Mouse (Mus musculus): ENCODE measurements around the gene Nacc2. TPM values are rescaled to one million over a fixed set of nuclear protein-coding genes. Genes with fewer than 3 reads are reported as not detected.

Nacc2 gene
- polyA plus RNA-seq, 1 experiment from 2014 or later = 10.9 TPM

DNA sequence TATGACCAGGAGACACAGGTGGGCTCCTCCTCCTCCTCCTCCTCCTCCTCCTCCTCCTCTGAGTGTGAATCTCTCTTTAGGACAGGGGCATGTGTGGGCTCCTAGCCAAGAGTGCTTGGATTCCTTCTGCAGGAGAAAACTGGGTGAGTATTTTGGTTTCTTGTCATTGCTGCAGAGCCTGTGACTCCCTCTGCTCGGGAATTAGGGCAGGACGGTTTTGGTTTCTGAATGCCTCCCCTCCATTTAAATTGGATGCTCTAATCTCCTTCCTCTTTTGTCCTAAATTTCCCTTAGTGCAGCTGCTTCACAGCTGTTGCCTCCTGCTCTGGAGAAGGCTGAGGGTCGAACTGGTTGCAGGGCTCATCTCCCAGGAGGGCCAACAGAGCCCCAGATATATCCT, 6.9 kb upstream of the Nacc2 start:
- H3K4me2 ChIP-seq (ENCODE audit: low read depth, low read length) = no peak overlapping the region
- WGBS = 63% methylated on average over 3 of the region's 3 CpGs
- ATAC-seq (ENCODE audit: low read depth) = no peak

DNA sequence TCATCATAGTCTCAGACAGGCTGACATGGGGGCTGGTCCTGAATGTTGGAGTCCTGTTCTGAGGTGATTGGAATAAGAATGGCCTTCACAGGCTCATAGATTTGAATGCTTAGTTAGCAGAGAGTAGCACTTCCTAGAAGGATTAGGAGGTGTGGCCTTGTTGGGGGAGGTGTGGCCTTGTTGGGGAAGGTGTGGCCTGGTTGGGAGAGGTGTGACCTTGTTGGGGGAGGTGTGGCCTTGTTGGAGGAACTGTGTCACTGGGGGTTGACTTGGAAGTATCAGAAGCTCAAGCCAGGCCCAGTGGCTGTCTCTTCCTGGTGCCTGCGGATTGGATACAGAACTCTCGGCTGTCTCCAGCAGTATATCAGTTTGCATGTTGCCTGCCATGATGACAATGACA, 6.3 kb upstream of the Nacc2 start:
- Histone ChIP-seq H3K36me3 (ENCODE audit: control insufficient read depth, insufficient read depth, low read length) (no peaks in the 10 kb centered on the region), H3K9me3 (ENCODE audit: control insufficient read depth, low read length) (no peaks in the 10 kb centered on the region), H3K4me3 (ENCODE audit: low read length) (no peak overlapping the region), H3K27ac (ENCODE audit: low read length) (no peak overlapping the region), H3K4me2 (ENCODE audit: low read depth, low read length) (no peak overlapping the region), H3K9ac (ENCODE audit: low read length) (no peak overlapping the region), H3K4me1 (replicated peaks; ENCODE audit: control insufficient read depth, insufficient read depth, low read length) (peaks cover 17% of the 10 kb centered on the region), H3K27me3 (ENCODE audit: control insufficient read depth, insufficient read depth, low read depth, low read length) (no peaks in the 10 kb centered on the region)
- WGBS = 81% methylated on average over 2 of the region's 2 CpGs
- ATAC-seq (ENCODE audit: low read depth) = no peak

More for the DNA sequence above, 6.9 kb upstream of the Nacc2 start:
- peaks cover 17% of the 10 kb centered on the region for H3K4me1 ChIP-seq (replicated peaks; ENCODE audit: control insufficient read depth, insufficient read depth, low read length)
- H3K9ac ChIP-seq (ENCODE audit: low read length) = no peak overlapping the region
- H3K4me3 ChIP-seq (ENCODE audit: low read length) = no peak overlapping the region
- H3K9me3 ChIP-seq (ENCODE audit: control insufficient read depth, low read length) = no peaks in the 10 kb centered on the region
- H3K27ac ChIP-seq (ENCODE audit: low read length) = no peak overlapping the region
- no peaks in the 10 kb centered on the region for H3K27me3 ChIP-seq (ENCODE audit: control insufficient read depth, insufficient read depth, low read depth, low read length)
- no peaks in the 10 kb centered on the region for H3K36me3 ChIP-seq (ENCODE audit: control insufficient read depth, insufficient read depth, low read length)

- Histone ChIP-seq H3K4me1 (replicated peaks; ENCODE audit: control insufficient read depth, insufficient read depth, low read length) (peaks cover 14% of the 10 kb centered on the region), H3K9ac (ENCODE audit: low read length) (peak overlapping the region; percentile 75), H3K27me3 (ENCODE audit: control insufficient read depth, insufficient read depth, low read depth, low read length) (no peaks in the 10 kb centered on the region; the same call in 1 of the 2 replicates), H3K4me2 (ENCODE audit: low read depth, low read length) (peak overlapping the region; percentile 97), H3K27ac (ENCODE audit: low read length) (no peak overlapping the region; the same call in 1 of the 2 replicates), H3K36me3 (ENCODE audit: control insufficient read depth, insufficient read depth, low read length) (no peaks in the 10 kb centered on the region), H3K4me3 (ENCODE audit: low read length) (peak overlapping the region; percentile 70), H3K9me3 (ENCODE audit: control insufficient read depth, low read length) (no peaks in the 10 kb centered on the region)
- ATAC-seq (ENCODE audit: low read depth) = peak; percentile 66
- under 1% methylated on average over 80 of the region's 109 CpGs for WGBS
Observed at GRCm38 (mm10) chr2:26122171-26123078, 595 bp downstream of the Nacc2 start.

- peak overlapping the region; percentile 70 for H3K4me3 ChIP-seq (ENCODE audit: low read length)
- H3K27ac ChIP-seq (ENCODE audit: low read length) = no peak overlapping the region
- peak overlapping the region; percentile 75 for H3K9ac ChIP-seq (ENCODE audit: low read length)
- H3K9me3 ChIP-seq (ENCODE audit: control insufficient read depth, low read length) = no peaks in the 10 kb centered on the region
- no peaks in the 10 kb centered on the region; the same call in 1 of the 2 replicates for H3K27me3 ChIP-seq (ENCODE audit: control insufficient read depth, insufficient read depth, low read depth, low read length)
- no peaks in the 10 kb centered on the region for H3K36me3 ChIP-seq (ENCODE audit: control insufficient read depth, insufficient read depth, low read length)
- no peak for ATAC-seq (ENCODE audit: low read depth)
- peak overlapping the region; percentile 97 for H3K4me2 ChIP-seq (ENCODE audit: low read depth, low read length)
- 24% methylated on average over 17 of the region's 17 CpGs for WGBS
- H3K4me1 ChIP-seq (replicated peaks; ENCODE audit: control insufficient read depth, insufficient read depth, low read length) = peaks cover 14% of the 10 kb centered on the region
Observed at GRCm38 (mm10) chr2:26121541-26122083, 1.4 kb downstream of the Nacc2 start.

DNA sequence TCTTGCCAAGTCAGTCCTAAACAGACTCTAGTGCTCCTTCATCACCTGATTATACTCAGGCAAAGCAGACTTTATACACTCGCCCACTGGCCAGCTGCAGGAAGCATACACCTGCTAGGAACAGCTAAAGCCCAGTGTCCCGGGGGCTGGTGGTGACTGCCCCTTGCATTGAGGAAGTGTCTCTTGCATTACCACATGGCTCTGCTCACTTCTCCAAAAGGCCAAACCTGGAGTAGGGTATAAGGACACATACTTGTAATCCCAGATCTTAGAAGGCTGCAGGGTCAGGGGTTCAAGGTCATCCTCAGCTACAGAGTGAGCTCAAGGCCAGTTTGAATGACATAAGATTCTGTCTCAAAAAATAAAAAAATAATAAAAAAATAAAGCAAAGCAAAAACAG, 3.4 kb downstream of the Nacc2 start:
- Histone ChIP-seq H3K36me3 (ENCODE audit: control insufficient read depth, insufficient read depth, low read length) (no peaks in the 10 kb centered on the region), H3K9ac (ENCODE audit: low read length) (no peak overlapping the region), H3K9me3 (ENCODE audit: control insufficient read depth, low read length) (no peaks in the 10 kb centered on the region), H3K4me2 (ENCODE audit: low read depth, low read length) (no peak overlapping the region), H3K4me3 (ENCODE audit: low read length) (no peak overlapping the region), H3K27me3 (ENCODE audit: control insufficient read depth, insufficient read depth, low read depth, low read length) (no peaks in the 10 kb centered on the region; the same call in 1 of the 2 replicates), H3K4me1 (replicated peaks; ENCODE audit: control insufficient read depth, insufficient read depth, low read length) (peaks cover 14% of the 10 kb centered on the region), H3K27ac (ENCODE audit: low read length) (no peak overlapping the region)
- no peak for ATAC-seq (ENCODE audit: low read depth)
- WGBS = 79% methylated on average over 2 of the region's 2 CpGs

GRCm38 (mm10) chr2:26119310-26119592, 3.8 kb downstream of the Nacc2 start:
- Histone ChIP-seq H3K9me3 (ENCODE audit: control insufficient read depth, low read length) (no peaks in the 10 kb centered on the region), H3K4me1 (replicated peaks; ENCODE audit: control insufficient read depth, insufficient read depth, low read length) (peaks cover 14% of the 10 kb centered on the region), H3K36me3 (ENCODE audit: control insufficient read depth, insufficient read depth, low read length) (no peaks in the 10 kb centered on the region), H3K4me2 (ENCODE audit: low read depth, low read length) (no peak overlapping the region), H3K4me3 (ENCODE audit: low read length) (no peak overlapping the region), H3K27me3 (ENCODE audit: control insufficient read depth, insufficient read depth, low read depth, low read length) (no peaks in the 10 kb centered on the region; the same call in 1 of the 2 replicates), H3K9ac (ENCODE audit: low read length) (no peak overlapping the region), H3K27ac (ENCODE audit: low read length) (no peak overlapping the region)
- 32% methylated on average over 2 of the region's 2 CpGs for WGBS
- no peak for ATAC-seq (ENCODE audit: low read depth)

- Histone ChIP-seq H3K27ac (ENCODE audit: low read length) (peak overlapping the region; percentile 10; the same call in 1 of the 2 replicates), H3K27me3 (ENCODE audit: control insufficient read depth, insufficient read depth, low read depth, low read length) (no peaks in the 10 kb centered on the region; the same call in 1 of the 2 replicates), H3K4me1 (replicated peaks; ENCODE audit: control insufficient read depth, insufficient read depth, low read length) (peaks cover 14% of the 10 kb centered on the region), H3K36me3 (ENCODE audit: control insufficient read depth, insufficient read depth, low read length) (no peaks in the 10 kb centered on the region), H3K4me2 (ENCODE audit: low read depth, low read length) (no peak overlapping the region), H3K4me3 (ENCODE audit: low read length) (no peak overlapping the region), H3K9me3 (ENCODE audit: control insufficient read depth, low read length) (no peaks in the 10 kb centered on the region), H3K9ac (ENCODE audit: low read length) (peak overlapping the region; percentile 23; the same call in 1 of the 2 replicates)
- WGBS = 60% methylated on average over 4 of the region's 4 CpGs
- ATAC-seq (ENCODE audit: low read depth) = peak; percentile 55
Observed at GRCm38 (mm10) chr2:26118584-26119309, 4.3 kb downstream of the Nacc2 start.

DNA sequence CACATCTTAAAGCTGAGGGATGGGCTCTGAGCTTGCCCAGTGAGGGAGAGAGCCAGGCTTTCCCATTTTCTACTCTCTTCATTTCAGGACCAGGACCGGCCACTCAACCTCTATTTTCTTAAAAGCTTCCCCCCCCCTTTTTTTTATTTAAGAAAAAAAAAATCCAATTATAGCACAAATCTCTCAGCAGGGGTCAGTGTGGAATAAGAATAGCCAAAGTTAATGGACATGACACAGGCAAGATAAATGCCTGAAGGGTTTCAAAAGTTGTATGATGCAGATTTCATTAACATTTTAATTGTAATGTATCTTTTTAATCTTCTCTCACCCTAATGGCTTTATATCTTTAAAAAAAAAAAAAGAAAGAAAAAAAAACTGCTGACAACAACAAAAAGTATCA, 5.4 kb downstream of the Nacc2 start:
- 69% methylated on average over 1 of the region's 1 CpGs for WGBS
- Histone ChIP-seq H3K9ac (ENCODE audit: low read length) (no peak overlapping the region), H3K36me3 (ENCODE audit: control insufficient read depth, insufficient read depth, low read length) (no peaks in the 10 kb centered on the region), H3K4me3 (ENCODE audit: low read length) (no peak overlapping the region), H3K4me2 (ENCODE audit: low read depth, low read length) (no peak overlapping the region), H3K27me3 (ENCODE audit: control insufficient read depth, insufficient read depth, low read depth, low read length) (no peaks in the 10 kb centered on the region; the same call in 1 of the 2 replicates), H3K27ac (ENCODE audit: low read length) (no peak overlapping the region), H3K4me1 (replicated peaks; ENCODE audit: control insufficient read depth, insufficient read depth, low read length) (peaks cover 6% of the 10 kb centered on the region), H3K9me3 (ENCODE audit: control insufficient read depth, low read length) (no peaks in the 10 kb centered on the region)
- ATAC-seq (ENCODE audit: low read depth) = no peak

- Histone ChIP-seq H3K4me3 (ENCODE audit: low read length) (no peak overlapping the region), H3K9me3 (ENCODE audit: control insufficient read depth, low read length) (no peaks in the 10 kb centered on the region), H3K36me3 (ENCODE audit: control insufficient read depth, insufficient read depth, low read length) (no peaks in the 10 kb centered on the region), H3K4me2 (ENCODE audit: low read depth, low read length) (no peak overlapping the region), H3K4me1 (replicated peaks; ENCODE audit: control insufficient read depth, insufficient read depth, low read length) (peaks cover 4% of the 10 kb centered on the region), H3K27ac (ENCODE audit: low read length) (no peak overlapping the region), H3K27me3 (ENCODE audit: control insufficient read depth, insufficient read depth, low read depth, low read length) (no peaks in the 10 kb centered on the region), H3K9ac (ENCODE audit: low read length) (no peak overlapping the region)
- WGBS = 66% methylated on average over 3 of the region's 3 CpGs
- no peak for ATAC-seq (ENCODE audit: low read depth)
Observed at GRCm38 (mm10) chr2:26116550-26116949, 6.5 kb downstream of the Nacc2 start.
